Mouse (Mus musculus) forebrain, embryonic 12.5 days (tissue): ENCODE data around the gene Oas1a. TPM values are rescaled to one million over a fixed set of nuclear protein-coding genes. Genes with fewer than 3 reads are reported as not detected.
"Not testable (repeated sequence)": the region's sequence is repeated elsewhere in the genome, so short reads cannot be mapped to it uniquely, and the experiment has no call there.

Experiments
- ATAC-seq: fragments of 200-750 bp; cut with Nextera tagmentation; 2 replicates; pipeline ENCODE4 v1.8.0; 2017; ENCODE audit warnings: moderate TSS enrichment; ENCODE audit not compliant: low FRiP score
- H3K27ac ChIP-seq: fragments of 300-500 bp; sonication (generic); 2 replicates; pipeline ENCODE4 v1.5.1; 2016; ENCODE audit warnings: mild to moderate bottlenecking
- H3K27me3 ChIP-seq: fragments of 300-500 bp; sonication (generic); 2 replicates; pipeline ENCODE4 v1.6.1; 2016; ENCODE audit warnings: mild to moderate bottlenecking
- H3K36me3 ChIP-seq: fragments of 300-500 bp; sonication (generic); replicated peaks from 2 replicates; pipeline ENCODE4 v1.6.1; 2016; ENCODE audit warnings: mild to moderate bottlenecking
- H3K4me1 ChIP-seq: fragments of 300-500 bp; sonication (generic); 2 replicates; pipeline ENCODE4 v1.6.1; 2016
- H3K4me2 ChIP-seq: fragments of 300-500 bp; sonication (generic); 2 replicates; pipeline ENCODE4 v1.6.1; 2016; ENCODE audit warnings: mild to moderate bottlenecking, moderate library complexity
- H3K4me3 ChIP-seq: fragments of 300-500 bp; sonication (generic); replicated peaks from 2 replicates; pipeline ENCODE4 v1.5.1; 2016; ENCODE audit warnings: mild to moderate bottlenecking
- H3K9ac ChIP-seq: fragments of 300-500 bp; sonication (generic); 2 replicates; pipeline ENCODE4 v1.6.1; 2016; ENCODE audit warnings: mild to moderate bottlenecking
- H3K9me3 ChIP-seq: fragments of 300-500 bp; sonication (generic); 2 replicates; pipeline ENCODE4 v1.6.1; 2016
- WGBS: fragments of 180-500 bp; shearing (Covaris S2); methylation state at CpG from one replicate; pipeline ENCODE4 v1.1.7; 2016; 5-methylcytosine and 5-hydroxymethylcytosine counted together
- polyA plus RNA-seq: library from polyadenylated mRNA; unstranded; fragments of >200 nt; fragmentation: Nextera tagmentation; extraction: Ambion mirVana; gene quantifications from 2 replicates; pipeline ENCODE4 v1.2.1, GENCODE M21; 2016

Oas1a gene
- polyA plus RNA-seq, 1 experiment from 2014 or later, result 0.72 TPM

- Histone ChIP-seq H3K27me3 (no peaks in the 10 kb centered on the region), H3K27ac (no peak overlapping the region), H3K4me3 (no peak overlapping the region), H3K9ac (no peak overlapping the region), H3K36me3 (no peaks in the 10 kb centered on the region), H3K4me1 (peaks cover 3% of the 10 kb centered on the region; the same call in 1 of the 2 replicates), H3K9me3 (no peaks in the 10 kb centered on the region), H3K4me2 (no peak overlapping the region)
- no peak for ATAC-seq
- 62% methylated on average over 3 of the region's 3 CpGs for WGBS
These were observed 16.3 kb downstream of the Oas1a start for GRCm38 (mm10) chr5:120890991-120891390.

- no peak overlapping the region for H3K9ac ChIP-seq
- H3K4me3 ChIP-seq, result no peak overlapping the region
- no peak overlapping the region for H3K4me2 ChIP-seq
- no peaks in the 10 kb centered on the region for H3K36me3 ChIP-seq
- WGBS, result 90% methylated on average over 2 of the region's 2 CpGs
- ATAC-seq, result no peak
- no peak overlapping the region for H3K27ac ChIP-seq
- H3K4me1 ChIP-seq, result 0 out of 2 replicates have a peak, but pooled peaks cover under 1% of the 10 kb centered on the region
- H3K9me3 ChIP-seq, result no peaks in the 10 kb centered on the region
- H3K27me3 ChIP-seq, result no peaks in the 10 kb centered on the region
These were observed 17.3 kb downstream of the Oas1a start for GRCm38 (mm10) chr5:120890026-120890425.

GRCm38 (mm10) chr5:120888294-120888815 is 19.0 kb downstream of the Oas1a start:
- WGBS, result 42% methylated on average over 4 of the region's 4 CpGs
- ATAC-seq, H3K4me2 ChIP-seq, H3K36me3 ChIP-seq, H3K27ac ChIP-seq, H3K4me1 ChIP-seq, H3K27me3 ChIP-seq, H3K9me3 ChIP-seq, H3K9ac ChIP-seq, H3K4me3 ChIP-seq: not testable (repeated sequence)

GRCm38 (mm10) chr5:120887831-120888230 is 19.5 kb downstream of the Oas1a start:
- no peak overlapping the region for H3K4me2 ChIP-seq
- no peaks in the 10 kb centered on the region for H3K27me3 ChIP-seq
- no peaks in the 10 kb centered on the region for H3K9me3 ChIP-seq
- WGBS, result 64% methylated on average over 6 of the region's 6 CpGs
- H3K4me1 ChIP-seq, result no peaks in the 10 kb centered on the region
- no peaks in the 10 kb centered on the region for H3K36me3 ChIP-seq
- no peak for ATAC-seq
- H3K9ac ChIP-seq, result no peak overlapping the region
- no peak overlapping the region for H3K27ac ChIP-seq
- H3K4me3 ChIP-seq, result no peak overlapping the region

- ATAC-seq, H3K4me2 ChIP-seq: not testable (repeated sequence)
- 38% methylated on average over 6 of the region's 9 CpGs for WGBS
These were observed 19.9 kb downstream of the Oas1a start, which contains the start of gene Oas1g for GRCm38 (mm10) chr5:120887413-120887812. TSS of gene Oas1g (minus strand) at chr5:120887613.

GRCm38 (mm10) chr5:120881681-120882080 is 25.6 kb downstream of the Oas1a start:
- not testable (repeated sequence) for H3K4me1 ChIP-seq, H3K27ac ChIP-seq, H3K4me2 ChIP-seq, H3K9ac ChIP-seq, ATAC-seq, H3K9me3 ChIP-seq, H3K4me3 ChIP-seq, H3K36me3 ChIP-seq, H3K27me3 ChIP-seq
- WGBS, result 95% methylated on average over 6 of the region's 6 CpGs

More at GRCm38 (mm10) chr5:120887413-120887812, 19.9 kb downstream of the Oas1a start, which contains the start of gene Oas1g:
- H3K9me3 ChIP-seq, H3K36me3 ChIP-seq, H3K4me1 ChIP-seq, H3K9ac ChIP-seq, H3K27ac ChIP-seq, H3K27me3 ChIP-seq, H3K4me3 ChIP-seq: not testable (repeated sequence)

GRCm38 (mm10) chr5:120878803-120879202 is 28.5 kb downstream of the Oas1a start:
- H3K4me2 ChIP-seq, ATAC-seq, H3K4me1 ChIP-seq, H3K4me3 ChIP-seq, H3K27ac ChIP-seq, H3K27me3 ChIP-seq, H3K9me3 ChIP-seq, H3K9ac ChIP-seq, H3K36me3 ChIP-seq: not testable (repeated sequence)
- WGBS, result 77% methylated on average over 2 of the region's 2 CpGs

GRCm38 (mm10) chr5:120877407-120877806 is 29.9 kb downstream of the Oas1a start:
- not testable (repeated sequence) for H3K4me1 ChIP-seq, H3K4me2 ChIP-seq, ATAC-seq, H3K27me3 ChIP-seq, H3K9ac ChIP-seq, H3K9me3 ChIP-seq, H3K36me3 ChIP-seq, H3K27ac ChIP-seq, H3K4me3 ChIP-seq
- WGBS, result 83% methylated on average over 2 of the region's 2 CpGs

GRCm38 (mm10) chr5:120876839-120877238 is 30.5 kb downstream of the Oas1a start:
- WGBS, result 85% methylated on average over 2 of the region's 3 CpGs
- ATAC-seq, H3K4me1 ChIP-seq, H3K27me3 ChIP-seq, H3K4me2 ChIP-seq, H3K9ac ChIP-seq, H3K4me3 ChIP-seq, H3K9me3 ChIP-seq, H3K36me3 ChIP-seq, H3K27ac ChIP-seq: not testable (repeated sequence)

- H3K4me3 ChIP-seq, result no peak overlapping the region
- H3K9me3 ChIP-seq, result no peaks in the 10 kb centered on the region
- no peak overlapping the region for H3K27ac ChIP-seq
- H3K4me1 ChIP-seq, result no peaks in the 10 kb centered on the region
- no peak overlapping the region for H3K4me2 ChIP-seq
- no peaks in the 10 kb centered on the region for H3K36me3 ChIP-seq
- H3K9ac ChIP-seq, result no peak overlapping the region
- 60% methylated on average over 2 of the region's 2 CpGs for whole genome bisulfite sequencing
- no peaks in the 10 kb centered on the region for H3K27me3 ChIP-seq
- ATAC-seq, result no peak
These were observed 35.9 kb downstream of the Oas1a start for GRCm38 (mm10) chr5:120871469-120871868.

- no peak for ATAC-seq
These were observed 36.5 kb downstream of the Oas1a start for GRCm38 (mm10) chr5:120870782-120871181.

GRCm38 (mm10) chr5:120870081-120870480 is 37.2 kb downstream of the Oas1a start:
- 73% methylated on average over 3 of the region's 3 CpGs for WGBS
- H3K4me3 ChIP-seq, result no peak overlapping the region
- no peaks in the 10 kb centered on the region for H3K36me3 ChIP-seq
- H3K4me1 ChIP-seq, result no peaks in the 10 kb centered on the region
- no peak for ATAC-seq
- no peak overlapping the region for H3K27ac ChIP-seq
- no peaks in the 10 kb centered on the region for H3K27me3 ChIP-seq
- no peak overlapping the region for H3K4me2 ChIP-seq
- H3K9me3 ChIP-seq, result no peaks in the 10 kb centered on the region
- no peak overlapping the region for H3K9ac ChIP-seq

More at GRCm38 (mm10) chr5:120870782-120871181, 36.5 kb downstream of the Oas1a start:
- Histone ChIP-seq H3K4me1 (no peaks in the 10 kb centered on the region), H3K36me3 (no peaks in the 10 kb centered on the region), H3K27ac (no peak overlapping the region), H3K4me2 (no peak overlapping the region), H3K9me3 (no peaks in the 10 kb centered on the region), H3K4me3 (no peak overlapping the region), H3K9ac (no peak overlapping the region), H3K27me3 (no peaks in the 10 kb centered on the region)
- WGBS, result 68% methylated on average over 7 of the region's 7 CpGs

- ATAC-seq, result no peak
- Histone ChIP-seq H3K36me3 (no peaks in the 10 kb centered on the region), H3K9me3 (no peaks in the 10 kb centered on the region), H3K27me3 (no peaks in the 10 kb centered on the region), H3K4me1 (no peaks in the 10 kb centered on the region), H3K4me3 (no peak overlapping the region), H3K27ac (no peak overlapping the region), H3K9ac (no peak overlapping the region), H3K4me2 (no peak overlapping the region)
- 80% methylated on average over 7 of the region's 7 CpGs for WGBS
These were observed 37.8 kb downstream of the Oas1a start for GRCm38 (mm10) chr5:120869436-120870015.
